Mouse (Mus musculus): ENCODE results near the gene Rab25.

GRCm38 (mm10) chr3:88555731-88556130 lies 7.6 kb upstream of the Rab25 start:
- TF ChIP-seq MAX (IDR thresholded peaks at IDR 0.05) (no peak), MYOD1 (IDR thresholded peaks at IDR 0.05; ENCODE audit: control insufficient read depth, insufficient read length, low read depth) (no peak), CTCF (IDR thresholded peaks at IDR 0.05; ENCODE audit: control insufficient read depth, insufficient read depth, insufficient read length) (no peak), USF1 (IDR thresholded peaks at IDR 0.05; ENCODE audit: low read depth) (no peak), CEBPB (IDR thresholded peaks at IDR 0.05; ENCODE audit: low read depth) (no peak)

All from C2C12 (cell line).